Mouse (Mus musculus) adrenal gland, postnatal 14 days (tissue): ENCODE measurements around the gene Pgap2. TPM values are rescaled to one million over a fixed set of nuclear protein-coding genes. Genes with fewer than 3 reads are reported as not detected.

ENCODE experiments used
- DNase-seq: peaks from one replicate; pipeline ENCODE4 v3.0.0; 2021; ENCODE audit warnings: mixed read lengths
- total RNA-seq: library from RNA; stranded (reverse); gene quantifications from 2 replicates; pipeline ENCODE4 v1.2.3, GENCODE M21; 2021

Gene Pgap2
- total RNA-seq, 1 experiment from 2014 or later: 87.8 TPM

DNA sequence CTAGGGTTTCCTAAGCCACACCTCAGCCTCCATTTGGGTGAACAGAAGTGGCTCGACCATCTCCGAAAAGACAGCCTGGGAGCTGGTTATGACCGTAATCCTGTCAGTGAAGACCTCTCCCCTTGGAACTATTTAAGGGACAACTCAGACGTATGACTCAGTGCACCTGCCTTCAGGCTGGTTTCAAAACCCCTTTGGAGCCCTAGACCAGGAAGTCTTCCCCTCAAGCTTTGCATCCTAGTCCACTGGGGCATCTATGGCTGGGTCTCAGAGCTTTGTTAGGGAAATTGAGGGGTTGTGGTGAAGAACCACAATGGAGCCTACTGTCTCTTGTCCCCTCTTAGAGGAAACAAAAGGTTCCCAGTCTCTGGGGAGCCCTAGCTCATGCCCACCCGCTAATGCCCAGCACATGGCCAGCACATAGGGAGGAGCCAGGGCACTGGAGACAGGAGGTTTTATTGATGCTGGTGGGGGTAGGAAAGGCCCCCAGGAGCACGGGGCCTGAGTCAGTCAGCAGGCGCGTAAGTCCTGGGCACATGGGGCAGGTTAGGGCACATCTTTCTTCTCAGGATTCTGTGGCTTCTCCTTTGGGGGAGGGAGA is 28.8 kb downstream of the Pgap2 start:
- DNase-seq: no peak

DNA sequence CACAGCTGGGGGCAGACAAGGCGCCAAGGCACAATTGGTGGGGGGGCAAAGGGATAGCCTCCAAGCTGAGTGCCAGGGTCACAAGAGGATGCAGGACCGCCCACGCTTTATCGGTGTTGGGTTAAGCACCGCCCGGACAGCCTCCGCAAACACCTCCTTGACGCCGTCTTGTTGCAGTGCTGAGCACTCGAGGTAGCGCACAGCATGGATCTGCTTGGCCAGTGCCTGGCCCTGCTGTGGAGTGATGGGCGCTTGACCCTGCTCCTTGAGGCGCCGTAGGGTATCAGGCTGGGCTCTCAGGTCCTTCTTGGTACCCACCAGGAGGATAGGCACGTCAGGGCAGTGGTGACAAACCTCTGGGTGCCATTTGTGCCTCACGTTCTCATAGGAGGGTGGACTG is 29.6 kb downstream of the Pgap2 start:
- DNase-seq: no peak

DNA sequence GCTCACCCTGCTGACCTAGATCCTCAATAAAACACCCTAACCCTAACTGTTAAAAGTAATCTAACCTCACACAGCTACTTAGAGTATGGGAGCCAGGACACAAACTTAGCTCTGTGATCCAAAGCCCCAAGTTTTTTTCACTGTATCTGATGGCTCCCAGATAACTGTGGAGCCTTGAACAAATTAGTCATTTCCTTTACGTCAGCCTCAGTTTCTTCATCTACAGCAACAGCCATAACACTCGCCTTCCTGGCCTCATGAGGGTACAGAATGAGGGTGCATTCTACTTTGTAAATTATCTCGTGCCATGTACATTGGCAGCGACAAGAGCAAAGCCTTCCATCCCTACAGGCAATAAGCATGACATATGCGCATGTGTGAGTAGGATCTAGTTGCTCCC is 32.4 kb downstream of the Pgap2 start:
- no peak for DNase-seq

DNA sequence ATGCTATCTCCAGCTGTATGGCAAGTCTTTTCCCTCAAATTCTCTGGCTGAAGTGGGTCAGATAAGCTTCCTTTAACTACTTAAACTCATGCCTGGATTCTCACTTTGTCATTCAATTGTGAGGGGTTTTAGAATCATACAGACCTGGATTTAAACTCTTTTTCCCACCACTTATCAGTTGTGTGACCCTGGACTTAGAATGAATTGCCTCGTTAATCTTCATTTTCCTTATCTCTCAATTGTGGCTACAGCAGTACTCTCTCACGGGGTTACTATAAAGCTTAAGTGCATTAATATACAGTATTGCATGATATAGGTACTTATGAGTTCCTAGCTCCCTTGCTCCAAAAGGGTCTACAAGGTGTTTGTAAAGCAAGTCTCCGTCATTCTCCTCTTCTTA is 32.9 kb downstream of the Pgap2 start:
- DNase-seq: no peak

DNA sequence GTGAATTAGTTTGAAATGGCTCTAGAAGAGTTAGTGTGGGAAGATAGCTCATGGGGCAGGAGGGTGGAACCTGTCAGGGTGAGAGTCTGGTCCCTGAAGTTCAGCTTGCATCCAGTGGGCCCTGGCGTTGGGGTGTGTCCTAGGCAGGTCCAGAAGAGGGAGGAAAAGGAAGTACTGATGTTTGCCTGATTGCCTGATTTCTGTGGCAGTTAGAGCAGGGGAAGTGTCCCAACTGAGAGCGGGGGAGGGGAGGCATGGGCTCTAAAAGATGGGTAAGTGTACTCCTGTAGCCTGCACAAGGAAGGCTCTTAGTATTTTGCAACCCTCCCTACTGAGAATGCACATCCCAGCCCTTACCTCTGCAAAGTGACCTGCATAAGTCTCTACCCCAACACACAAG is 33.9 kb downstream of the Pgap2 start:
- peak; percentile 47 for DNase-seq

DNA sequence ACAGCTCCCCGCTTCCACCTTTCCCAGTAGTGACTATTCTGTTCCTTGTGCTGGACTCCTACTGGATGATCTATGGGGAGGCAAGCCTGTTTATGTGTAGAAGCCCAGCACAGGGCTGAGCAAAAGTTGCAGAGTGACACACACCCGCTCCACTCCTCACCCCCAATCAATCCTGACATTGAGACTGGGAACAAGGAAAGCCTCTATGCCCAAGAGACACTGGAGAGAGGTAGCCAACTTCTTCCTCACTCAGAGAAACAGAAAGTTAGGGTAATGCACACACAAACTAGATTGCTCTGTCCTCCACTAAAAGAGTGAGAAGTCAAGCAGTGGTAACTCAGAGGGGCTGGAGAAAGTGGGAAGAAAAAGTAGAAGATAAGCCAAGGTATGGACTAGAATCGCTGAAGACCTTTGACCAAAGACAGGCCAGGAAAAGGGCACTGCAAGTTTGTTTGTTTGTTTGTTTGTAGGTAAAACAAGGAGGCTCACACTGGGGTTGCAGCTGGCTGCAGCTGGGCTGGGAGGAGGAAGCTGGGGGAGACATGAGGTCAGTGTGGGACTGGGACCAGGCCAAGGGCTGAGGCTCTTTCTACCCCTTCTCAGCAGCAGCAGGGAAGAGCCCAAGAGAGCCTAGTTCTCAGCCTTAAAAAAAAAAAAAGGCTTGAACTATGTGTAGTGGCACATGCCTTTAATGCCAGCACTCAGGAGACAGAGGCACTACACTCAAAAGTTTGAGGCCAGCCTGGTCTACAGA is 35.0 kb downstream of the Pgap2 start:
- DNase-seq: no peak

DNA sequence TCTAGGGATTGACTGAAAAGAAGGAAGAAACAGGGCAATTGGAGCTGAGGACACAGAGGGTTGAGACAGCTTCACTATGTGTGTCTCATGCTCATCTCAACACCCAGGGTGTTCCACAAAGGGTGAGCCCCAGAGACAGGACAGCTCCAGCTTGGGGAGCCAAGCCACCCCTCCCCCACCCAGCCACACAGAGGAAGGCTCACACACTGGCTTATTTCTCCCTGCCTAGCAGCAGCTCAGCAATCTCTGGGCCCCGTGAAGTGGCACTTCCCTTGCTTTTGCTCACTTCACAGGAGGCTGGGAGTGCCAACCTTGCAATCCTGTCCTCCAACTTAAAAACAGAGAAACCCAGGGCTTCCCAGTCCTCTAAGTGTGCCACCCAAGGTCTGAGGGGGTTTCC is 35.8 kb downstream of the Pgap2 start:
- DNase-seq: peak; percentile 45

DNA sequence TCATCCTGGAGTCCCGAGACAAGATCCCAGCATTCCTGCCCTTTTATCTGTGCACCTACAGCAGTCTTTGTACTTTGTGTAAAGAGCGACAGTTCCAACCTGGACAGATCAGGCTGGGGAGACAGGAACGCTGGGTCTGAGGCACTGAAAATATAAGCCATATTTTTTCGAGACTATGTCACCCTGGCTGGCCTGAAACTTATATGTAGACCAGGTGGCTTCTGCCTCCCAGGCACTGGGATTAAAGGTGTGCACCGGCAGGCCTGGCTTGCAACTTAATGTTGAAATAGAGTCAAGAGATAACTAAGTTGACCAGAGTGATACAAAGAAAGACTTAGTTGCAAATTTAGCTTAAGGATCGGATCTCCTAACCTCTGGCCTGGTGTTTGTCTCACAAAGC is 36.3 kb downstream of the Pgap2 start:
- DNase-seq: no peak

DNA sequence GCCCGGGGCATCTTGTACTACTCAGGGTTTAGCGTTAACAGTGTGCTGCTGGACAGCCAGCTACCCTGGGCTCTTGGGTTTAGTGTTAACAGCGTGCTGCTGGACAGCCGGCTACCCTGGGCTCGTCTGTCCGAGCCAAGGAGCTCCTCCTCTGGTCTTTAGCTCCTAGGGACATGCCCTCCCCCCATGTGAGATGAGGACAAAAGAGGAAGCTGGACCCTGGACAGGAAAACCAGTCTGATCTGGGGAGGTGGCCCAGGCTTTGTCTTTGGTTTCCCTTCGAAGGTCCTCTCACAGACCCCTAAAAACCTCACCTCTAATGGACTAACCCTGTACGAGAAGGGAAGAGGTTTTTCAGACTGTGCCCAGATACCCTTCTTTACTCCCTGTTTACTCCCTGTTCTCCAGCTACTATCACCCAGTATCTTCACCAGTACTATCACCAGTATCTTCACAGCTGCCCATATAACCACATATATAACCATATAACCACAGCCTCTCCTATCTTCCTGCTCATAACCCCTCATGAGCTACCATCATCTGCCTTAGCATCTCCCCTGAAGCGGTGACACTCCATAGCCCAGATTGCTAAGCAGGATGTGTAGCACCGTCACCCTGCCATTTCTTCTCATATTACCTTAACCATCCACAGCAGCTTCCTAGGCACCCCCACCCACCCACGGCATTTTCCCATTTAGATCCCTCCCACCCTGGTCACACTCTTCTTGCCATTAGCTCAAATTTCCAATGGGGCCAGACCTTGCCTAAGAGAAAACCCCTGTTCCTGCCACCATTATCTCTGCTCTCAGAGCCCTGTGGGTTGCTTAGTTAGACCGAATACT is 37.2 kb downstream of the Pgap2 start:
- DNase-seq: no peak

DNA sequence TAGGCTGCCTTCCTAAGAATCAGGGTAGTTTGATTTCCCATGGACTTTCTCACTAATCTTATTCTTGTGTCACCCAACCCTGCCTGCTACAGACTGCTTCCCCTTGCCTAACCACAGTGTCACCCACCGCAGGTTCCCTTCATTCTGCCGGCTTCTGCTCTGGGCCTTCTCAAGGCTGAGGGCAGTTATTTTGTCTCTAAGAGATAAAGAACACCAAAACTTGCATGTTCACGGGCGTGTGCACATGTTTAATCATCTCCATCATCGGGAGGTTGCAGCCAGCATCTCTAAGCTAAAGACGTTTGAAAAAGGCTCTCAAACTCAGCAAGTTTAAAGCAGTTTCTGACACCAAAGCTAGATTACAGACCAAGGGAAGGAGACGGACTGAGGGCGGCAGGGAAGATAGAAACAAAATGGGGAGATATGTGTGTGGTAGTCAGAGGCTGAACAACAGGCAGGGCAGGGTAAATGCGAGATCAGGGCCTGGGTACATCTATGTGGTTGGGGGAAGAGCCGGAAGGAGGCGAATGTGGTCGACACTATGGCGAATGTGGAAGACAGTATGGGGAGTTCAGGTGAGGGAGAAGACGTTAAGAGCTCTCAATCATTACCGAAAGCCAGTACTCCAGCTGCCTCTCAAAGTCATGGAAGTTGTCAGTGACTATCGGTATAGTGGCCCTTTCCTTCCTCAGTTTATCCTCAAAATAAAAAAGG is 38.8 kb downstream of the Pgap2 start:
- peak; percentile 39 for DNase-seq

DNA sequence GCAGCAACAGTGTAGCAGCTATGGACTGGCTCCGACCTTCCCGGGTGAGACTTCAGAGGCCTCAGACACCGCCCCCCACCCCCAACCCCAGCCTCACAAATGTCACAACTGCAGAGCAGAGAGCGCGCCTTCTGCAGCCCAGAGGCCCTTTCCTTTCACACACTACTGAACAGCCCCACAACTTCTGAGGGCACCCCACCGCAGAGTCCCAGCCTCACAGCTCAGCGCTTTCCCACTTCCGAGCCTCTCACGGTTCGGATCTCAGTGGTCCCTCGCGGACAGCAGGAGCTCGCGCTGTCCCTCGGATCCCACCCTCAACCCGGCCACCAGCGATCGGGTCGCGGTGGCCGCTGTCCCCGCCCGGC is 39.5 kb downstream of the Pgap2 start:
- DNase-seq: peak; percentile 73

DNA sequence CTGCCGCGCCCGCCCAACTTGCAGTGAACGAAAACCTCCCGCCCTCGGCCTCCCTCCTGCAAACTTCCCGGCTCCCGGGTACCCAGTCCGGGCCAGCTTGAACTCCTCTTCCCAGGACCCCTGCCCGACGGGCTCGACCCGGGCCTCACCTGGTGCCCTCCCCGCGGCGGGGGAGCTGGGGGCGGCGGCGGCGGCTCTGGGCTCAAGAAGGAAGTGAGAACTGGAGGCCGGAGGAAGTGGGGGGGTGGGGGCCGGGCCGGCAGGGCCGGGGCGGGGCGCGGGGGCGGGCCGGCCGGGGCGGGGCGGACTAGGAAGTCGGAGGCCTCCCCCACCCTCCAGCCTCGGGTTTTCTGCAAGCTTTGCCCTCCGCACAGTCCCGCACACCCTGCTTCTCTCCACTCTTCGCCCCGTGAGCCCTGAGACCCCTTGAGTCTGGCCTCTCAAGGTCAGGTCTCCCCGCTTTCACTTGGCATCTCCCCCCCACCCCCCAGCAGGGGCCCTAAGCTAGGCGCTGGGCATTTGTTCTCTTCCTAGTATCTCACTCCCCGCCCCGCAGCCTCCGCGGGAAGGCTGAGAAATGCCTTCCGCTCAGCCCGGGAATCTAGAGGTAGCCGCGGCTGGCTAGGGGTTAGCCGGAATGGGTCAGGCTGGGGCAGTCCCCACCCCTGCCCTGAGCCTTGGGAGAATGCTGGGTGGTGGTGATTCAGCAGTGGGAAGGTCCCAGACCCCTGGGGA is 40.1 kb downstream of the Pgap2 start:
- DNase-seq: peak; percentile 88

DNA sequence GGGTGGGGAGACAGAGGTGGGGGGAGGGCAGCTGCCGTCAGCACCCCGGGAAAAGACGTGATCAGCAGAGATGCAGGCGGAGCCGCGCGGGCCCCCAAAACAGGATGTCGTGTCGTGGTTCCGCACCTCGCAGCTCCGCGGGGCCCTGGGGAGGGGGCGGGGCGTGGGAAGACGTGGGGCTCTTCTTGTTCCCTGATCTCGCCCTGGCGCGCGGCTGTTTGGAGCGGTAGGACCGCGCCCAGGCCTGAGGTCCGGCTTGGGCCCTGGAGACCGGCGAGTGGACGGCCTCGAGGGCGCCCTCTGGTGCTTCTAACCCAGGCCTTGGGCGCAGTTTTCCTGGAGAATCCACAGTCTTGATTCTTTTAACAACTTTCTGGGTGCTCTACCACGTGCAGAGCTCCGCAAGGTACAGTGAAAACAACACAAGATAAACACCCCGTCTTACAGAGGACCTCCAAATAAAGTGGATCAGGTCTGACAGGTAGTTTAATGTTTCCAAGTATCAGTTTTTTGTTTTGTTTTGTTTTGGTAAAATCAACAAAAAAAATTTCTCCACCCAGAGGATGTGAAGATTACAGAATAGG is 40.7 kb downstream of the Pgap2 start:
- DNase-seq: peak; percentile 95

DNA sequence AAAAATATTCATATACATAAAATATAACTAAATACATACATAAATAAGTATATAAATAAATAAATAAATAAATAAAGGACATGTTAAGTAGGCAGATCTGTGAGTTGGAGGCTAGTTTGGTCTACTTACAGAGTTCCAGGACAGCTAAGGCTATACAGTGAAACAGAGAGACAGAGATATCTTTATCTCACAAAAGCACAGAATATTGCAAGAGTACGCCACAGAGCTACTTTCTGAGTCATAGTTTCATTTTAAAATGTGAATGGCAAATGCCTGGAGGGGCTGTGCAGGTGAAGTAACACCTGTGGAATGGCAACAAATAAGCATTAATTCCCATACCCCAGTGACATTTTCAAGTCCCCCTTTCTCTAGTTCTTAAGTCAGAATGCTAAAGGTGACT is 43.6 kb downstream of the Pgap2 start:
- DNase-seq: no peak

DNA sequence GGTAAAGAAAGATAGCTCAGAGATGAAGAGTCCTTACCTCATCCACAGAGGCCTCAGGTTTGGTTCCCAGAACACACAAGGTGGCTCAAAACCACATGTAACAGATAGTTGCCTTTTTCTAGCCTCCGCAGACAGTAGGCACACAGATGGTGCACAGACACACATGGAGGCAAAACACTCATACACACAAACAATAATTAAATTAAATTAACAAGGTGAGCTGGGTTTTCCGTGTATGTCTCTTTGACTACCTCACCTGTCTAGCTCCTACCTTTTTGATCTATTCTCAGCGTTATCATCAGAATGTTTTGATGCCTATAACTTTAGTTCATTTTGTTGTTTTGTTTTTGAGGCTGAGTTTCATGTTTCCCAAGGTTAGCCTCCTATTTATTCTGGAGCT is 45.9 kb downstream of the Pgap2 start, which contains the start of gene Rhog:
Gene Rhog, minus strand, starts transcription at position 101 of the 400 bp plus-strand sequence.
- no peak for DNase-seq

DNA sequence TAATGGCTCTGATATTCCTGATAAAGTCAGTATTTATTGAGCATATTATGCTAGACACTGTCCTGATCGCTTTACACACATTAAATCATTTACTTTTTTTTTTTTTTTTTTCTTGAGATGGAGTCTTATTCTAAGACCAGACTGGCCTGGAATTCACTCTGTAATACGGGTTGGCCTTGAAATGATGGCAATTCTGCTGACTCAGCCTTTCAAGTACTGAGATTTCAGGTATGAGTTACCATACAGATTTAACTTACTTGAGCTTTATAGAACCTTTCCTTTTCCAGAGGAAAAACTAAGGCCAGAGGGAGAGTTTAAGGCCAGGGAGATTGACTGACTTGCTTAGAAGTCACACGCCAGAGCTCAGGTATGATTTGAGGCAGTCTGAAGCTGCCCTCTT is 46.6 kb downstream of the Pgap2 start:
- DNase-seq: no peak

DNA sequence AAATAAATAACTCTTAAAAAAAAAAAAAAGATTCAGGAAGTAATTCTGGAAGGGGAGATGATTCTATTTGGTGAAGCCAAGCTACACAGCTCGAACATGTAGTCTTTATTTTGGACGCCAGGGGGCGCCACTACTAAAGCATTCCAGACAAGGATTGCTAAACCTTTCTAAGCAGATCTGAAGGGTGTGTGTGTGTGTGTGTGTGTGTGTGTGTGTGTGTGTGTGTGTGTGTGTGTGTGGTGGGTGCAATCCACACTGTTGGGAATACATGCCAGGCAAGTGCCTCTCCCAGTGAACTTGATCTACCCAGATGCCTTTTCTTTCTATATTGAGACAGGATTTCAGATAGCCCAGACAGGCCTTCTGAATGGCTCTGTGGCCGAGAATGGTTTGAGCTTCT is 48.2 kb downstream of the Pgap2 start:
- peak; percentile 91 for DNase-seq

DNA sequence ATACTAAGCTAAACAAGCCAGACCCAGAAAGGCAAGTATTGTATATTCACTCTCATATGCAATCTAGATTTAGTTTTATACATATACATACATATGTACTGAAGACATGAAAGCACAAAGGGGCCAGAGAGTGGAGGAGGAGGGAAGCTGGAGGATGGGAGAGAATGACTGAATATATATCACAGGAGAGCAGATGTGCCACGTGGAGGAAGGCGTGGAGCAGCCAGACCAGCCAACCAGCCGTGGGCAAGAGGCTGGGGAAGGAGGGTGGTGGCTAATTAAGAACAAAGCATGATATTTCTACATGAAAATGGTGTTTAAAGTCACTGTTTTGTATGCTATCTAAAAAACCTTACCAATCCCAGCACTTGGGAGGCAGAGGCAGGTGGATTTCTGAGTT is 48.7 kb downstream of the Pgap2 start:
- DNase-seq: no peak

DNA sequence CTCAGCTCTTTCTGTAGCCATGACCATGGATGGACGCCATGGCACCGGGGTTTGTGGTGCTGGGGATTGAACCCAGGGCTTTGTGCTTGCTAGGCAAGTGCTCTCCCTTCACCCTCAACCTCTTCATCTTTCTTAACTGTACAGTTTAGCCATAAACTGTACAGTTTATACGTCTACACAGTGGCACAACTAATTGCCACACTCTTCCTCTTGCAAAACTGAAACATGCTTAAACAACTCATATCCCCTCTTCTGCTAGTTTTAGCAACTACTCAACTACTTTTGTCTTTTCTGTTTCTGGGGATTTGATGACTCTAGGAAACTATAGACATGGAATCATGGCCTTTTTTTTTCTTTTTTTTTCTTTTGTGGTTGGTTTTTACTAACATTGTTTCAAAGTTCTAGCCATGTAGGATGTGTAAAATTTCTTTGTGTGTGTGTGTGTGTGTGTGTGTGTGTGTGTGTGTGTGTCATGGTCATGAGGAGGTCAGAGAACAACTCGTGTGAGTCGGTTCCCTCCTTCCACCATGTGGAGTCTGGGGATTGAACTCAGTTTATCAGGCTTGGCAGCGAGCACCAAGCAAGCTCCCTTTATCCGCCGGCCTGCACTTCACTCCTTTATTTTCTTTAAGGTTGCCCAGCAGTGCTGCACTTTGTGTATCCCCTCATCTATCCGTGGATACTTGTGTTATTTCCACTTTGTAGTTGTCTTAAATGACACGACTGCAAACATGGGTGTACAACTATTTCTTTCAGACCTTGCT is 49.9 kb downstream of the Pgap2 start:
- no peak for DNase-seq

DNA sequence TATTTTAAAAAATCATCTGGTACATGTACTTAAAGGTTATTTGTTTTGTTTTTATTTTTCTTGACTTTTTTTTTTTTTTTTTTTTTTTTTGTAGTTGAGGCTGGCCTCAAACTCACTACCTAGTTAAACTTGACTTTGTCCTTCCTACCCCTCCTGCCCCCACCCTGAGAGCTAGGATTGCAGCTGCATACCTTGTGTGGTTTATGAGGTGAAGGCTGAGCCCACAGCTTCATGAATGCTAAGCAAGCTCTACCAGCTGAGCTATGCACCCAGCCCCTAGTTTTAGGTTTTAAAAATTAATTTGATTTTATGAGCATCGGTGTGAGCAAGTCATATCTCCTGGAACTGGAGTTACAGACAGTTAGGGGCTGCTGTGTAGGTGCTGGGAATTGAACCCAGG is 50.5 kb downstream of the Pgap2 start:
- no peak for DNase-seq

DNA sequence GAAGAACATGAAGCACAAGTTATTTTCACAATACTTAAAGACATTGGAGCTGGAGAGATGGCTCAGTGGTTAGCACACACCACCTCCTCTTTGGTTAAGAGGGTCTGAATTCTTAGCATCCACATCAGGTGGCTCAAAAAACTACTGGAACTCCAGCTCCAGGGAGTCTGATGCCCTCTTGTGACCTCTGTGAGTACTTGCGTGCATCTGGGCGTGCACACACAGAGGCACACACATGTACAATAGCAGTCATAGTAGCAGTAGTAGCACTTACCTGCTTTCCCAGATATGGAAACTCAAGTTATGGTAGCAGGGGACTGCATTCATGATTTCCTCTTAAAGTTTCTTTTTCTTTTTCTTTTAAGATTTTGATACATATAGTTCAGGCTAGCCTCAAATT is 53.0 kb downstream of the Pgap2 start:
- no peak for DNase-seq
